In genomic region chr7:45237747-45238699, GRCm38 (mm10) we compare ENCODE assay signal across 11 mouse cellular contexts. TPM values are rescaled to one million over a fixed set of nuclear protein-coding genes. Genes with fewer than 3 reads are reported as not detected.
DNase-seq lines count a peak whose midpoint lies in the region; ATAC-seq and TF ChIP-seq lines count a peak whose summit lies in the region.
"Had no signal": no experiment of that assay in that cellular context is flagged by ENCODE, and none has a peak within 500 bp of the region (broad histone marks: within the 10 kb centered on the region; RNA-seq: fewer than 3 reads in every experiment).

No protein-coding gene starts in this region.

- in situ Hi-C loops in CH12.LX (cut with MboI; ENCODE audit: low pct_ligation_motif_present, low pct_unique_long_range_greater_than_20kb, low sequenced_read_pairs): loop anchor here (5.0 kb wide), 1 partner anchor 34 kb away; no protein-coding TSS in a partner anchor

- peaks cover 42% of the 10 kb centered on the region for H3K27me3 ChIP-seq in heart, embryonic 13.5 days (replicated peaks)
- H3K27me3 ChIP-seq in CH12.LX (replicated peaks): no peaks in the 10 kb centered on the region
- H3K27me3 ChIP-seq: lung, embryonic 15.5 days had no signal

- ATAC-seq in heart, embryonic 13.5 days (ENCODE audit: extremely low read depth, insufficient number of reproducible peaks, low FRiP score, low TSS enrichment): no peak
- peak; percentile 47 for ATAC-seq in granulocyte monocyte progenitor cell, adult 5-6 weeks (replicated peaks; ENCODE audit: poor library complexity, severe bottlenecking)
- ATAC-seq in megakaryocyte-erythroid progenitor cell, adult 5-6 weeks (replicated peaks; ENCODE audit: low FRiP score, low TSS enrichment, poor library complexity, severe bottlenecking): peak; percentile 8; the same call in 1 of the 2 replicates

- TF ChIP-seq CTCF in CH12.LX (conservative IDR thresholded peaks at IDR 0.05 in 1 of 2, IDR thresholded peaks at IDR 0.05 in 1 of 2; ENCODE audit: low read depth in 2 of 2, low read length in 2 of 2): no peak

- peak overlapping the region; percentile 33 for H3K4me2 ChIP-seq in heart, embryonic 13.5 days
- peak overlapping the region; percentile 73 for H3K4me2 ChIP-seq in CH12.LX (ENCODE audit: insufficient read depth, low read depth, poor library complexity, severe bottlenecking)
- H3K4me2 ChIP-seq: lung, embryonic 15.5 days; neural tube, embryonic 15.5 days had no signal

- dilution Hi-C loops in CH12.LX (cut with MboI; ENCODE audit: extremely low pct_ligation_motif_present, extremely low pct_unique_long_range_greater_than_20kb, low sequenced_read_pairs): no loop called here

- DNase-seq in heart, postnatal 14 days: no peak
- peak; percentile 69 for DNase-seq in CH12.LX (ENCODE audit: extremely low read depth)
- DNase-seq in urinary bladder, adult 2 months (ENCODE audit: low spot score): no peak
- DNase-seq in cerebellum, adult 9-11 months: no peak
- DNase-seq in spleen, postnatal 4 days (ENCODE audit: low spot score in 2 of 2): no peak
- DNase-seq: gastrocnemius, postnatal 25 days had no signal

- peaks cover 10% of the 10 kb centered on the region for H3K36me3 ChIP-seq in heart, embryonic 13.5 days
- H3K36me3 ChIP-seq in CH12.LX (replicated peaks in 1 of 2; ENCODE audit: control insufficient read depth in 1 of 2, insufficient read depth in 1 of 2, low read length in 1 of 2): peaks cover 29 to 38% of the 10 kb centered on the region in 2 experiments
- H3K36me3 ChIP-seq: neural tube, embryonic 15.5 days had no signal

- H3K4me1 ChIP-seq in heart, embryonic 13.5 days: peaks cover 50% of the 10 kb centered on the region
- peaks cover 29 to 58% of the 10 kb centered on the region in 2 experiments for H3K4me1 ChIP-seq in CH12.LX (ENCODE audit: control insufficient read depth in 1 of 2, insufficient read depth in 2 of 2)

- TF ChIP-seq EP300 in CH12.LX (IDR thresholded peaks at IDR 0.05; ENCODE audit: low read length): no peak

- no peak overlapping the region for H3K4me3 ChIP-seq in heart, embryonic 13.5 days
- H3K4me3 ChIP-seq in CH12.LX (replicated peaks in 1 of 3; ENCODE audit: low read depth in 2 of 3, low read length in 2 of 3, poor library complexity in 1 of 3): peak overlapping the region; percentile 57 to 91 (median 81)
- H3K4me3 ChIP-seq: lung, embryonic 15.5 days; neural tube, embryonic 15.5 days had no signal

- peaks cover 2% of the 10 kb centered on the region; the same call in 1 of the 2 replicates for H3K79me2 ChIP-seq in CH12.LX (replicated peaks; ENCODE audit: control insufficient read depth, extremely low read depth, insufficient read depth, poor library complexity, severe bottlenecking)

- no peak; the same call in 1 of the 2 replicates for TF ChIP-seq POLR2A in CH12.LX (IDR thresholded peaks at IDR 0.05; ENCODE audit: low read depth, low read length)

- intact Hi-C loops in heart, postnatal 14 days (cut with DNase I): no loop called here

- no peak overlapping the region for H3K9ac ChIP-seq in heart, embryonic 13.5 days
- H3K9ac ChIP-seq in CH12.LX (ENCODE audit: insufficient read depth, low read depth): peak overlapping the region; percentile 98
- H3K9ac ChIP-seq: lung, embryonic 15.5 days; neural tube, embryonic 15.5 days had no signal

- 72% methylated on average over 17 of the region's 17 CpGs for WGBS in heart, embryonic 13.5 days

- no peak overlapping the region for H3K27ac ChIP-seq in heart, embryonic 13.5 days (replicated peaks)
- peak overlapping the region; percentile 96 for H3K27ac ChIP-seq in CH12.LX (ENCODE audit: insufficient read depth, low read depth)
- H3K27ac ChIP-seq: lung, embryonic 15.5 days; neural tube, embryonic 15.5 days had no signal

- H3K9me3 ChIP-seq in heart, embryonic 13.5 days: no peaks in the 10 kb centered on the region
- H3K9me3 ChIP-seq in CH12.LX (replicated peaks; ENCODE audit: low read length): peaks cover 7% of the 10 kb centered on the region
- H3K9me3 ChIP-seq: lung, embryonic 15.5 days; neural tube, embryonic 15.5 days had no signal

- no peak for TF ChIP-seq RAD21 in CH12.LX (IDR thresholded peaks at IDR 0.05; ENCODE audit: low read depth, low read length)

TF ChIP-seq in CH12.LX, 34 proteins besides CTCF, POLR2A, EP300 and RAD21 (continues in another document):
- TF ChIP-seq MAFK (IDR thresholded peaks at IDR 0.05; ENCODE audit: insufficient replicate concordance, low read length) (0 out of 2 replicates have a peak, but pooled peaks have one; percentile 36), HCFC1 (IDR thresholded peaks at IDR 0.05; ENCODE audit: low read depth, low read length) (no peak), MAZ (IDR thresholded peaks at IDR 0.05; ENCODE audit: low read depth, low read length) (no peak), MAX (IDR thresholded peaks at IDR 0.05; ENCODE audit: low read length) (no peak), PAX5 (IDR thresholded peaks at IDR 0.05; ENCODE audit: low read length) (no peak), ZKSCAN1 (IDR thresholded peaks at IDR 0.05; ENCODE audit: borderline replicate concordance, low read depth, low read length) (no peak), ELF1 (IDR thresholded peaks at IDR 0.05; ENCODE audit: low read depth, low read length) (peak; percentile 34; the same call in 1 of the 2 replicates), MEF2A (IDR thresholded peaks at IDR 0.05; ENCODE audit: borderline replicate concordance, low read depth, low read length) (no peak), MYC (IDR thresholded peaks at IDR 0.05; ENCODE audit: low read depth, low read length) (0 out of 2 replicates have a peak, but pooled peaks have one; percentile 46)

RNA-seq across cellular contexts. Expression of gene Cd37, which starts 0.9 kb away (rescaled TPM):
- polyA plus RNA-seq in heart, embryonic 13.5 days (2015; fragmentation: Nextera tagmentation; extraction: Ambion mirVana): 1.7 and 2.4 TPM in 2 replicates
- 1 to 10 TPM; 3.8 to 5.5 TPM for total RNA-seq in heart, postnatal 14 days (2021)
- 71.3 and 91.1 TPM in 2 replicates for total RNA-seq in CH12.LX (2012; rRNA removed)
- 69.3 and 73.8 TPM in 2 replicates for total RNA-seq in CH12.LX (2014; rRNA removed)
- 397 and 437 TPM in 2 replicates for polyA plus RNA-seq in CH12.LX (2012; ENCODE audit: insufficient read length, low read depth)
- total RNA-seq in granulocyte monocyte progenitor cell, adult 5-6 weeks (2014; fragmentation: Nextera tagmentation): 104 and 177 TPM in 2 replicates
- total RNA-seq in granulocyte monocyte progenitor cell, adult 5-6 weeks (2017): 59.5 and 69.2 TPM in 2 replicates
- total RNA-seq in megakaryocyte-erythroid progenitor cell, adult 5-6 weeks (2014; fragmentation: Nextera tagmentation): 83.5 and 91.4 TPM in 2 replicates
- 27.2 and 28.4 TPM in 2 replicates for total RNA-seq in megakaryocyte-erythroid progenitor cell, adult 5-6 weeks (2017)
- polyA plus RNA-seq in urinary bladder, adult 2 months (2012; rRNA removed): 12.3 and 15.1 TPM in 2 replicates

RNA-seq across cellular contexts. Expression of gene Slc6a16, which starts 2.9 kb away (rescaled TPM):
- polyA plus RNA-seq in heart, embryonic 13.5 days (2015; fragmentation: Nextera tagmentation; extraction: Ambion mirVana): 0.27 and 0.41 TPM in 2 replicates
- total RNA-seq in heart, postnatal 14 days (2021): not detected
- total RNA-seq in CH12.LX (2012; rRNA removed) (0.08 TPM in 1 of 2 replicates, not detected in the other), CH12.LX (2014; rRNA removed) (0.13 TPM in 1 of 2 replicates, not detected in the other)
- 0.37 and 0.49 TPM in 2 replicates for polyA plus RNA-seq in CH12.LX (2012; ENCODE audit: insufficient read length, low read depth)
- not detected in 2 replicates for total RNA-seq in granulocyte monocyte progenitor cell, adult 5-6 weeks (2014; fragmentation: Nextera tagmentation)
- total RNA-seq in granulocyte monocyte progenitor cell, adult 5-6 weeks (2017): not detected in 2 replicates
- total RNA-seq in megakaryocyte-erythroid progenitor cell, adult 5-6 weeks (2014; fragmentation: Nextera tagmentation): not detected in 2 replicates
- not detected in 2 replicates for total RNA-seq in megakaryocyte-erythroid progenitor cell, adult 5-6 weeks (2017)
- polyA plus RNA-seq in urinary bladder, adult 2 months (2012; rRNA removed): not detected in 2 replicates
- total RNA-seq: gastrocnemius, postnatal 25 days had no signal

RNA-seq across cellular contexts. Expression of gene Tead2, which starts 22.5 kb away (rescaled TPM):
- 127 and 139 TPM in 2 replicates for polyA plus RNA-seq in heart, embryonic 13.5 days (2015; fragmentation: Nextera tagmentation; extraction: Ambion mirVana)
- total RNA-seq in heart, postnatal 14 days (2021): 10 to 100 TPM; 10.1 to 14.4 TPM
- total RNA-seq in CH12.LX (2012; rRNA removed): 0.38 and 0.71 TPM in 2 replicates
- total RNA-seq in CH12.LX (2014; rRNA removed): 0.31 and 0.84 TPM in 2 replicates
- 2.5 and 3.0 TPM in 2 replicates for polyA plus RNA-seq in CH12.LX (2012; ENCODE audit: insufficient read length, low read depth)
- total RNA-seq in granulocyte monocyte progenitor cell, adult 5-6 weeks (2014; fragmentation: Nextera tagmentation): 0.62 TPM in 1 of 2 replicates, not detected in the other
- total RNA-seq in granulocyte monocyte progenitor cell, adult 5-6 weeks (2017): not detected in 2 replicates
- not detected in 2 replicates for total RNA-seq in megakaryocyte-erythroid progenitor cell, adult 5-6 weeks (2014; fragmentation: Nextera tagmentation)
- not detected in 2 replicates for total RNA-seq in megakaryocyte-erythroid progenitor cell, adult 5-6 weeks (2017)
- 29.1 and 29.2 TPM in 2 replicates for polyA plus RNA-seq in urinary bladder, adult 2 months (2012; rRNA removed)

RNA-seq across cellular contexts. Expression of gene Dkkl1, which starts 26.1 kb away (rescaled TPM):
- polyA plus RNA-seq in heart, embryonic 13.5 days (2015; fragmentation: Nextera tagmentation; extraction: Ambion mirVana): 1.5 and 1.7 TPM in 2 replicates
- total RNA-seq in heart, postnatal 14 days (2021): not detected
- 1.3 and 1.6 TPM in 2 replicates for total RNA-seq in CH12.LX (2012; rRNA removed)
- total RNA-seq in CH12.LX (2014; rRNA removed): 0.22 and 0.24 TPM in 2 replicates
- 0.44 and 0.60 TPM in 2 replicates for polyA plus RNA-seq in CH12.LX (2012; ENCODE audit: insufficient read length, low read depth)
- total RNA-seq in granulocyte monocyte progenitor cell, adult 5-6 weeks (2014; fragmentation: Nextera tagmentation): 2.3 and 9.5 TPM in 2 replicates
- total RNA-seq in granulocyte monocyte progenitor cell, adult 5-6 weeks (2017): 0.77 TPM in 1 of 2 replicates, not detected in the other
- 32.2 and 40.5 TPM in 2 replicates for total RNA-seq in megakaryocyte-erythroid progenitor cell, adult 5-6 weeks (2014; fragmentation: Nextera tagmentation)
- total RNA-seq in megakaryocyte-erythroid progenitor cell, adult 5-6 weeks (2017): 16.4 and 32.1 TPM in 2 replicates
- 5.1 and 7.5 TPM in 2 replicates for polyA plus RNA-seq in urinary bladder, adult 2 months (2012; rRNA removed)
- total RNA-seq: gastrocnemius, postnatal 25 days had no signal

RNA-seq across cellular contexts. Expression of gene Ccdc155, which starts 33.3 kb away (rescaled TPM):
- polyA plus RNA-seq in heart, embryonic 13.5 days (2015; fragmentation: Nextera tagmentation; extraction: Ambion mirVana): 0.51 and 0.74 TPM in 2 replicates
- total RNA-seq in heart, postnatal 14 days (2021): not detected
- total RNA-seq in CH12.LX (2012; rRNA removed): 0.04 TPM in 1 of 2 replicates, not detected in the other
- total RNA-seq in CH12.LX (2014; rRNA removed): not detected in 2 replicates
- polyA plus RNA-seq in CH12.LX (2012; ENCODE audit: insufficient read length, low read depth): not detected in 2 replicates
- not detected in 2 replicates for total RNA-seq in granulocyte monocyte progenitor cell, adult 5-6 weeks (2014; fragmentation: Nextera tagmentation)
- 0.26 and 0.67 TPM in 2 replicates for total RNA-seq in granulocyte monocyte progenitor cell, adult 5-6 weeks (2017)
- total RNA-seq in megakaryocyte-erythroid progenitor cell, adult 5-6 weeks (2014; fragmentation: Nextera tagmentation): 0.89 and 2.0 TPM in 2 replicates
- 0.52 and 1.1 TPM in 2 replicates for total RNA-seq in megakaryocyte-erythroid progenitor cell, adult 5-6 weeks (2017)
- 0.12 and 0.15 TPM in 2 replicates for polyA plus RNA-seq in urinary bladder, adult 2 months (2012; rRNA removed)

Comparison
In these comparisons a context has a peak if more than half of its experiments do, and no peak if none do; other contexts are left out.
1. RNA of gene Cd37, which starts 0.9 kb away (total RNA-seq): 59.5 to 177 TPM in granulocyte monocyte progenitor cell, adult 5-6 weeks, 27.2 to 91.4 TPM in megakaryocyte-erythroid progenitor cell, adult 5-6 weeks and 69.3 to 91.1 TPM in CH12.LX; 3.8 to 5.5 TPM in heart, postnatal 14 days; every median in the first group is over 4 times any median in the second.
2. RNA of gene Tead2, which starts 22.5 kb away (total RNA-seq): 10.1 to 14.4 TPM in heart, postnatal 14 days; 0.31 to 0.84 TPM in CH12.LX, 0.62 TPM in granulocyte monocyte progenitor cell, adult 5-6 weeks and not detected in megakaryocyte-erythroid progenitor cell, adult 5-6 weeks; every median in the first group is over 4 times any median in the second.